Mouse (Mus musculus) hindbrain, embryonic 15.5 days (tissue): ENCODE results near the gene Hcrtr1. TPM values are rescaled to one million over a fixed set of nuclear protein-coding genes. Genes with fewer than 3 reads are reported as not detected.

ENCODE experiments used
- ATAC-seq: fragments of 200-750 bp; cut with Nextera tagmentation; 2 replicates; pipeline ENCODE4 v1.8.0; 2017; ENCODE audit warnings: low read depth, moderate number of reproducible peaks, moderate TSS enrichment; ENCODE audit not compliant: low FRiP score
- H3K27ac ChIP-seq: fragments of 300-500 bp; sonication (generic); replicated peaks from 2 replicates; pipeline ENCODE4 v1.5.1; 2015; ENCODE audit warnings: mild to moderate bottlenecking, inconsistent platforms
- H3K27me3 ChIP-seq: fragments of 300-500 bp; sonication (generic); 2 replicates; pipeline ENCODE4 v1.6.1; 2015; ENCODE audit warnings: control low read depth, inconsistent platforms
- H3K36me3 ChIP-seq: fragments of 300-500 bp; sonication (generic); 2 replicates; pipeline ENCODE4 v1.6.1; 2015; ENCODE audit warnings: control low read depth, inconsistent platforms
- H3K4me1 ChIP-seq: fragments of 300-500 bp; sonication (generic); replicated peaks from 2 replicates; pipeline ENCODE4 v1.6.1; 2015; ENCODE audit warnings: control low read depth, inconsistent platforms
- H3K4me2 ChIP-seq: fragments of 300-500 bp; sonication (generic); 2 replicates; pipeline ENCODE4 v1.6.1; 2015; ENCODE audit warnings: moderate library complexity, mild to moderate bottlenecking, inconsistent platforms
- H3K4me3 ChIP-seq: fragments of 300-500 bp; sonication (generic); 2 replicates; pipeline ENCODE4 v1.5.1; 2015; ENCODE audit warnings: mild to moderate bottlenecking, inconsistent platforms
- H3K9ac ChIP-seq: fragments of 300-500 bp; sonication (generic); 2 replicates; pipeline ENCODE4 v1.6.1; 2015; ENCODE audit warnings: inconsistent platforms
- H3K9me3 ChIP-seq: fragments of 300-500 bp; sonication (generic); 2 replicates; pipeline ENCODE4 v1.6.1; 2016; ENCODE audit warnings: control low read depth, inconsistent platforms
- WGBS: fragments of 180-500 bp; shearing (Covaris S2); methylation state at CpG from one replicate; pipeline ENCODE4 v1.1.7; 2015; 5-methylcytosine and 5-hydroxymethylcytosine counted together
- polyA plus RNA-seq: library from polyadenylated mRNA; unstranded; fragments of >200 nt; fragmentation: Nextera tagmentation; extraction: Ambion mirVana; gene quantifications from 2 replicates; pipeline ENCODE4 v1.2.1, GENCODE M21; 2015

Hcrtr1 gene
- polyA plus RNA-seq, 1 experiment from 2014 or later: 5.1 TPM

DNA sequence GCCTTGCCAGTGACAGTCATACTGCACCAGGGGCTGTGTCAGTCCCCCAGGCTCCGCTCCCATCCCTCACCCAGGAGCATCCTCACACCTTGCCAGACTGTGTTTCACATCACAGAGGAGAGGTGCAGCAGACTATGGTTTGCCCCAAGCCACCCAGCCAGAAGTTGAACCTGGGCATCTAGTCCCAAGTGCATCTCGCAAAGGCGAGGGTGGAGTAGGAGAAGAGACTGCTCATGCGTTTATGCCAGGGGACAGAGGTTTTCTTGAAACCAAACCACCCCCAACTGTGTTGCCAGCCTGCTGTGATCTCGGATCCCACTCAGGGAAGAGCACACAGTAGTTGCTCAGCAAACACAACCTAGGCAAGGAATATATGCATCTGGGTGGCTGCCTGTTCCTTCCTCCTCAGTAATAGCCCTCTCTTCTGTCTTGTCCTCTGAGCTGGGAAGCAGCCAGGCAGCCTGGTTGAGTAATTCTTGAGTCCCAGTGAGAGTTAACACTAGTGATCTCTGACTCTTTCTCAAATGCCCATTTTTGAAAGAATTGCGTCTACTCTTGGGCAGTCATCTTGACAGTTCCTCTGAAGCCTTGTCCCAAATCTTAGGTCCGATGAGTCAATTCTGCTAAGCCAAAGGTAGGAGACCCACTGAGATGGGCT lies 7.6 kb downstream of the Hcrtr1 start:
- Histone ChIP-seq H3K9me3 (no peaks in the 10 kb centered on the region), H3K4me3 (no peak overlapping the region), H3K9ac (no peak overlapping the region), H3K36me3 (peaks cover 4% of the 10 kb centered on the region; the same call in 1 of the 2 replicates), H3K4me1 (no peaks in the 10 kb centered on the region), H3K27ac (no peak overlapping the region), H3K4me2 (no peak overlapping the region), H3K27me3 (0 out of 2 replicates have a peak, but pooled peaks cover 6% of the 10 kb centered on the region)
- no peak for ATAC-seq
- 85% methylated on average over 7 of the region's 7 CpGs for WGBS

DNA sequence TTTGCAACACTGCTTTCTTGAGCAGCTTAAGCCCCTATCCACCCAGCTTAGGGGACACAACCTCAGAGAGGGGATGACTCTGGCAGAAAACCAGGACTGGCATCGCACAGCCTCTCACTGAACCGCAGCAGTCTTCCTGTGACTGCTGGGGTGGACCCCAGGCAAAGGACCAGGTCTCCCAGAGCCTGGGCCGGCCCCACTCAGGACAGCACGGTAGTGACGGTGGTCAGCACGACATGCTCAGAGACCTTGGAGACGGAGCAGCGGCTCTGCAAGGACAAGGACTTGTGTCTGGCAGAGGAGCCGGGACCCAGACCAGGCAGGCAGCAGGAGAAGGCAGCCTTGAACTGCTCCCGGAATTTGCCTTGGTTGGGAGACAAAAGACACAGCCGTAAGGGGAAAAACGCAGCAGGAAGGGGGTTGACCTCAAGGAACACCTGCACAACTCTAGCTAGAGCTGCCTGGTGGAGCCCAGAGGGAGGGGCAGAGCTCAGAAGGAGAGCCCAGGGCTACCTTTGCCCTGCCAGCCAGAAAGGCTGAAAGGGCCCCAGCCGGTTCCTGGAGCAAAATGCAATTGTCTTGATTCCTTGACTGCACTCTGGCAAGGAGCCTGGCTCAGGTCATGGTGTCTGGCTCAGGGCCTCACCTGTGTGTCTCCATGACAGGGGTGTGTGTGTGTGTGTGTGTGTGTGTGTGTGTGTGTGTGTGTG lies 8.4 kb downstream of the Hcrtr1 start:
- no peaks in the 10 kb centered on the region for H3K4me1 ChIP-seq
- H3K4me2 ChIP-seq: no peak overlapping the region
- no peak overlapping the region for H3K4me3 ChIP-seq
- ATAC-seq: no peak
- H3K9ac ChIP-seq: no peak overlapping the region
- 0 out of 2 replicates have a peak, but pooled peaks cover 2% of the 10 kb centered on the region for H3K27me3 ChIP-seq
- 56% methylated on average over 13 of the region's 13 CpGs for WGBS
- H3K36me3 ChIP-seq: peaks cover 8% of the 10 kb centered on the region
- no peak overlapping the region for H3K27ac ChIP-seq
- H3K9me3 ChIP-seq: no peaks in the 10 kb centered on the region

DNA sequence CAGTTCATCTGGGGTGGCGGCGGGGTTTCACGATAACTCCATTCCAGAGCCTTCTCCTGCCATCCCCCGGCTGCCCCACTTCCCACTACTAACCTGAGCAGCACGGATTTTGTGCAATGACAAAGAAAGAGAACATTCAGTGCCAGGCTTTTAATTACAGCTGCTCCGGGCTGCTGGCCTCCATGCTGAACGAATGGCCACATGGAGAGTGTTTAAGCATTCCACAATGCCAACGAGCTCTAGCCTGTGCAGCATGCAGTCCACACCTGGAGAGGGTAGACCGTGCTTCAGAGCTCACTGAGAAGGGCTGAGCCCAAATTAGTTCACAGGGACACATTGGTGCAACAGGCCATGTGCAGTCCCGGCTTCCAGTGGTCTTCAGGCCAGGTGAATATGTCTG lies 9.1 kb downstream of the Hcrtr1 start:
- 77% methylated on average over 10 of the region's 10 CpGs for WGBS
- no peaks in the 10 kb centered on the region for H3K9me3 ChIP-seq
- H3K4me2 ChIP-seq: no peak overlapping the region
- H3K27me3 ChIP-seq: no peaks in the 10 kb centered on the region
- H3K27ac ChIP-seq: no peak overlapping the region
- ATAC-seq: no peak
- no peaks in the 10 kb centered on the region for H3K4me1 ChIP-seq
- no peak overlapping the region for H3K9ac ChIP-seq
- peaks cover 14% of the 10 kb centered on the region for H3K36me3 ChIP-seq
- H3K4me3 ChIP-seq: no peak overlapping the region

DNA sequence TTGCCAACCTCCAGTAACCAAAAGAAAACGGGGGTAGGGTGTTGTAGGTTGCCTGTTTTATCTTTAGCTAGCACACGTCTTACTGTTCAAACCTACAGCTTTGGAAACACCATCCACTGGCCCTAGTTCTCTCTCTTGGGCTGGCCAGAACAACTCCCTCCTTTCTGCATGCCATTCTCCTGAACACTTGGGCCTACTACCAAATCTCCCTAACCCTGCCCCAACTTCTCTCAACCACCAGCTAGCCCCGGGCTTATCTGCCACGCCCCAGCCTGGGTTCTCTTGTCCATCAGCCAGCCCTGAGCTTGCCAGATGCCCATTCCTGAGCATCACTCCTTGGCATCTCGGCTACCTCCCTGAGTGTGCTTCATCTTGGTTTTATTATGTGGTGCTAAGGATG lies 10.3 kb downstream of the Hcrtr1 start:
- H3K9me3 ChIP-seq: no peaks in the 10 kb centered on the region
- WGBS: 94% methylated on average over 5 of the region's 5 CpGs
- H3K4me1 ChIP-seq: no peaks in the 10 kb centered on the region
- H3K36me3 ChIP-seq: peaks cover 19% of the 10 kb centered on the region
- H3K27me3 ChIP-seq: no peaks in the 10 kb centered on the region
- no peak overlapping the region for H3K9ac ChIP-seq
- no peak for ATAC-seq
- H3K27ac ChIP-seq: no peak overlapping the region
- H3K4me3 ChIP-seq: no peak overlapping the region
- no peak overlapping the region for H3K4me2 ChIP-seq

DNA sequence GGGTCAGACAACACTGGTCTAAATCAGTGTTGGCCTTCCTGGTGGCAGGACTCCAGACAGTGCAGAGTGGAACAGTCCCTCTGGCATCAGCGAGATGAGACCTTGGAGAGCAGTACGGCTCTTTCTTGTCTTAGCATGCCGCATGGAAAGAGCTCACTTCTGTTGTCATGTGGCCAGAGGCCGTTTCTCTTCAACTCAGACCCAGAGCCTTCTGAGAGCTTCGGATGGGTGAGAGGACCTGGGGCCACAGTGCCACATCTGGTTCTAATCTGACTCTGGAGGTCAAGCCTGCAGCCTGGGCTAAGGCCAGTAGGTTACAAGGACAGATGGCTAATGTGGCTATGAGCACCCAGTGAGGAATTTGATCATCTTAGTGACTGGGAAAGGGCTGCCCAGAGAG lies 13.2 kb downstream of the Hcrtr1 start:
- Histone ChIP-seq H3K36me3 (peaks cover 19% of the 10 kb centered on the region), H3K4me3 (no peak overlapping the region), H3K27me3 (no peaks in the 10 kb centered on the region), H3K4me1 (no peaks in the 10 kb centered on the region), H3K27ac (no peak overlapping the region), H3K9me3 (no peaks in the 10 kb centered on the region), H3K9ac (no peak overlapping the region), H3K4me2 (no peak overlapping the region)
- 87% methylated on average over 5 of the region's 5 CpGs for WGBS
- no peak for ATAC-seq

DNA sequence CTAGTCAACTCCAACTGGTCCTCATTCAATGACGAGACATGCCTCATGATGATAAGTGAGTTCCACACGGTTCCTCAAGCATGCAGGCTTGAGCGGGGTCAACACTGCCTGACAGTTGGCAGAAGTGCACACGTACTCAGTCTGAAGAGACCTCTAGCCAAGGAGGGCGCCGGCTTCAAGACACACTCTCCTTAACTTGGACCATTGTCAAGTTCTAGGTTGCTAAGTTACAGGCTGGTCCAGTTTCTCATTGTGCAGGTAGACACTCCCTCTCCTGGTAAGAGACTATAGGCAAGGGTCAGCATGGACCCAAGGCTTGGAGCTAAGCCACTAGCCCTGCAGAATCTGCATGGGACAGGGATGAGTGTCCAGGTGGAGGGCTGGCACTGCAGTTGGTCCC lies 14.0 kb downstream of the Hcrtr1 start:
- no peak overlapping the region for H3K4me3 ChIP-seq
- H3K4me1 ChIP-seq: no peaks in the 10 kb centered on the region
- H3K27ac ChIP-seq: no peak overlapping the region
- 88% methylated on average over 6 of the region's 6 CpGs for WGBS
- H3K27me3 ChIP-seq: no peaks in the 10 kb centered on the region
- H3K36me3 ChIP-seq: peaks cover 19% of the 10 kb centered on the region
- H3K4me2 ChIP-seq: no peak overlapping the region
- no peaks in the 10 kb centered on the region for H3K9me3 ChIP-seq
- no peak overlapping the region for H3K9ac ChIP-seq
- no peak for ATAC-seq

DNA sequence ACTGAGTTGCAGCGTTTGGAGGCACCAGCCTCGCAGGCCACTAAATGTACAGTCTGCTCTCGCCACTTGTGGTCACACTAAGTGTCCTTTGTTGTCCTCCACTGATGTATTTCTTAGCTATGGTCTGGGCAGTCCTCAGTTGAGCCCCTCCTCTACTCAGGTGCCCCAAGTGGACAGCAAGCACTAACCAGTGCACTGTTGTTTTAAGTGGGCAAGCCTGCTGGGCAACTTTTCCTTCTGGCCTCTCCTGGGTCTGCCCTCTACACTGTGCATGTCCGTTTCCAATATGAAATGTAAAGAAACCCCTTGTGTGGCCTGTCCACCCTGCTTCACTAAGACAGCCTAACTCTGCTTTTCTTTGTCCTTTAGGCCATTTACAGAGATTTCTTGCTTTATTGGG lies 15.0 kb downstream of the Hcrtr1 start:
- ATAC-seq: no peak

DNA sequence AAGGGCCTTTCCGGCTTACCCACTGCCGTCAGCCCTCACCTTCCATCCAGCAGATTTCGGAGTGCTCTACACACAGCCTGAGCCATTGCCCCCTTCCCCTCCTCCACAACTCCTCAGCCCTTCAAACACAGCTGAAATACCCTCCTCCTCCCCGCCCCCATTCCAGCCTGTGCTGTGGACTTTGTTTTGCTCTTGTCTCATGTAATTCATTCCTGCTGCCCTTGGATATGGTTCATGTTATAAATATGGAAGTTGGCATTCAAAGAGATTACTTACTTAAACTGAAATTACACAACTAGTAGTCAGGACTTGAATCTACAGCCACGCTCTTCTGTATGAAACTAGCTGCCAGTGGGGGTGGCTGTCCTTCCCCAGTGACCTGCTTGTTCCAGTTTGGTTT lies 16.1 kb downstream of the Hcrtr1 start:
- no peak overlapping the region for H3K4me3 ChIP-seq
- H3K36me3 ChIP-seq: peaks cover 19% of the 10 kb centered on the region
- H3K9ac ChIP-seq: no peak overlapping the region
- H3K4me1 ChIP-seq: no peaks in the 10 kb centered on the region
- H3K27ac ChIP-seq: no peak overlapping the region
- 89% methylated on average over 5 of the region's 5 CpGs for WGBS
- no peaks in the 10 kb centered on the region for H3K27me3 ChIP-seq
- ATAC-seq: no peak
- H3K9me3 ChIP-seq: no peaks in the 10 kb centered on the region
- H3K4me2 ChIP-seq: no peak overlapping the region

More for the DNA sequence above, 15.0 kb downstream of the Hcrtr1 start:
- 93% methylated on average over 4 of the region's 4 CpGs for WGBS
- no peak overlapping the region for H3K4me3 ChIP-seq
- no peaks in the 10 kb centered on the region for H3K4me1 ChIP-seq
- H3K4me2 ChIP-seq: no peak overlapping the region
- no peaks in the 10 kb centered on the region for H3K9me3 ChIP-seq
- H3K27ac ChIP-seq: no peak overlapping the region
- H3K36me3 ChIP-seq: peaks cover 19% of the 10 kb centered on the region
- H3K27me3 ChIP-seq: no peaks in the 10 kb centered on the region
- H3K9ac ChIP-seq: no peak overlapping the region

DNA sequence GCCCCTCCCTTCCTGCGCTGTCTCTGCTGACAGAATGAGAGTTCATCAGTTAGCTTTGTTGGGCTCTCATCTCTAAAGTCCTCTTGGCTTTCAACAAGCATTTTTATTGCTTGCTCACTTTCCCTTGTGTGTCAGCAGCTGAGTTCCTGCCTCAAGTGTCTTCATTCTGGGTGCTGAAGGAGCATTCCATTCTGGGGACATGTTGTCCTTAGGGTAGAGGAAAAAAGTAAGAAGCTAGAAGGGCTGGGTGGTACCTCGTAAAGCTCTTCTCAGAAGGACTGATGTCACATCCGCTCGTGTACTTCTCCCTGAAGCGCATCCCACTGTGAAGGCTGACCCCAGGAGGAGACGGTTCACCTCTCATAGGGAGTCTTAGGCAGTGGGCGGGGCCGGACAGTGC lies 17.6 kb downstream of the Hcrtr1 start:
- 71% methylated on average over 8 of the region's 8 CpGs for WGBS
- Histone ChIP-seq H3K36me3 (peaks cover 16% of the 10 kb centered on the region), H3K4me1 (no peaks in the 10 kb centered on the region), H3K27ac (no peak overlapping the region), H3K27me3 (no peaks in the 10 kb centered on the region), H3K9me3 (no peaks in the 10 kb centered on the region), H3K4me2 (no peak overlapping the region), H3K9ac (no peak overlapping the region), H3K4me3 (no peak overlapping the region)
- no peak for ATAC-seq

DNA sequence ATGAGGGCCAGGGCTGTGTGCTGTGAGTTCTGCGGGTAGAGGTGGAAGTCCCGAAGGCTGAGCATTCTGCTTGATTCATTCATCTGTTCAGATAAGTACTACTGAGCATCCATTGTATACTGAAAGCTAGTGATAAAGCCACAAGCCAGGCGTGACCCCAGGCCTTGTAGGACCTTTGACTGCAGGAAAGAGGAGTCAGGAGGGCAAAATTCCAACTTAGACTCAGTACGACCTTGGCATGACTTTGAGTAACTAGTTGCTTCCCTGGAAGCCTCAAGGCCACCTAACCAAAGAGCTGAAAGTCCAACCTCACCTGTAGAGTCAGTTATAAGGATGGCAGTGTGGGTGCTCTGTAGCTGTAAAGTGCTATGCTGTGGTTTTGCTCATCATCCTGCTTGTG lies 18.4 kb downstream of the Hcrtr1 start:
- 74% methylated on average over 4 of the region's 4 CpGs for WGBS

DNA sequence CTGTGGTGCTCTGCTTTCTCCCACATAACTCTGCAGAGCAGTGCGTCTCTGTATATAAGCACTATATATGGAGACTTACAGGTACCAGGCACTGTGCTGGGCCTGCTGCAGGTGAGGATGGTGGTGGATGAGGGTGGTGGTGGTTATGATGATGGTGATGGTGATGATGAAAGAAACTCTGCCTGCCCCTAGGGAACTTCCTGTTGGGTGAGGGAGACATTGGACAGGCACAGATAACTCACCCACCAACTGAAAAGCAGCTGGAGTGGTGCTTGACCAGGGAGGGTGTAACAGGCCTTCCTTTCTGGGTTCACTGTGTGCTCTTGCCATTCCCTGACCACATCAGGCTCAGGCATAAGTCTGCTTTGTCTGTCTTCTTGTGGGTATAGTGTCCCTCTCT lies 26.4 kb downstream of the Hcrtr1 start:
- H3K4me2 ChIP-seq: no peak overlapping the region
- no peak overlapping the region for H3K4me3 ChIP-seq
- H3K9ac ChIP-seq: no peak overlapping the region
- no peak overlapping the region for H3K27ac ChIP-seq
- WGBS: 95% methylated on average over 1 of the region's 1 CpGs
- H3K9me3 ChIP-seq: no peaks in the 10 kb centered on the region
- peaks cover 12% of the 10 kb centered on the region for H3K4me1 ChIP-seq
- no peak for ATAC-seq
- no peaks in the 10 kb centered on the region for H3K36me3 ChIP-seq
- H3K27me3 ChIP-seq: no peaks in the 10 kb centered on the region

More for the DNA sequence above, 18.4 kb downstream of the Hcrtr1 start:
- Histone ChIP-seq H3K27me3 (no peaks in the 10 kb centered on the region), H3K9ac (no peak overlapping the region), H3K4me1 (no peaks in the 10 kb centered on the region), H3K27ac (no peak overlapping the region), H3K9me3 (no peaks in the 10 kb centered on the region), H3K4me3 (no peak overlapping the region), H3K36me3 (peaks cover 11% of the 10 kb centered on the region), H3K4me2 (no peak overlapping the region)
- no peak for ATAC-seq

DNA sequence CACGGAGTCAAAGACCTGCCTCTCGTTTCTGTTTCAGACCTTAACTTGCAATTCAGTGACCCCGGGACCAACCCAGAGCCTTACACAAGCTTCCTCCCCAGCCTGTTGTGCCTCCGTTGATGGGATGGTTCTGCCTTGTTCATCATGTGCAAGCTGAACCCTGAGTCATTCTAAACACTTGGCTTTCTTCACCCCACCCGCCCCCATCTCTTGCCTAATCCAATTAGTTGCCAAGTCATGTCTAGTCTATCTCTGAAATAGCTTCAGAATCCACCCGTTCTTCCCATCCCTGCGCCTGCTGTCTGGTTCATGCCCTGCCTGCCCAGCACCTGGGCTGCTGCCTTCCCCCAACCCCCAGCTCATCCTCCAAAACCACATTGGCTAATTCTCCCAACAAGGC lies 26.9 kb downstream of the Hcrtr1 start:
- WGBS: 85% methylated on average over 7 of the region's 7 CpGs
- ATAC-seq: no peak
- H3K9ac ChIP-seq: no peak overlapping the region

More for the DNA sequence above, 26.9 kb downstream of the Hcrtr1 start:
- peaks cover 12% of the 10 kb centered on the region for H3K4me1 ChIP-seq
- H3K4me2 ChIP-seq: no peak overlapping the region
- H3K9me3 ChIP-seq: no peaks in the 10 kb centered on the region
- H3K27ac ChIP-seq: no peak overlapping the region
- H3K36me3 ChIP-seq: no peaks in the 10 kb centered on the region
- no peak overlapping the region for H3K4me3 ChIP-seq
- no peaks in the 10 kb centered on the region for H3K27me3 ChIP-seq
